Mouse (Mus musculus) spleen, adult 12 weeks (tissue): ENCODE results near the gene Pianp.
A peak's percentile ranks its signal among the peaks of the same experiment; 100 is the strongest.

ENCODE experiments used
- DNase-seq: peaks from one replicate; pipeline ENCODE4 v3.0.0; 2022; ENCODE audit warnings: low spot score

Gene Pianp

DNA sequence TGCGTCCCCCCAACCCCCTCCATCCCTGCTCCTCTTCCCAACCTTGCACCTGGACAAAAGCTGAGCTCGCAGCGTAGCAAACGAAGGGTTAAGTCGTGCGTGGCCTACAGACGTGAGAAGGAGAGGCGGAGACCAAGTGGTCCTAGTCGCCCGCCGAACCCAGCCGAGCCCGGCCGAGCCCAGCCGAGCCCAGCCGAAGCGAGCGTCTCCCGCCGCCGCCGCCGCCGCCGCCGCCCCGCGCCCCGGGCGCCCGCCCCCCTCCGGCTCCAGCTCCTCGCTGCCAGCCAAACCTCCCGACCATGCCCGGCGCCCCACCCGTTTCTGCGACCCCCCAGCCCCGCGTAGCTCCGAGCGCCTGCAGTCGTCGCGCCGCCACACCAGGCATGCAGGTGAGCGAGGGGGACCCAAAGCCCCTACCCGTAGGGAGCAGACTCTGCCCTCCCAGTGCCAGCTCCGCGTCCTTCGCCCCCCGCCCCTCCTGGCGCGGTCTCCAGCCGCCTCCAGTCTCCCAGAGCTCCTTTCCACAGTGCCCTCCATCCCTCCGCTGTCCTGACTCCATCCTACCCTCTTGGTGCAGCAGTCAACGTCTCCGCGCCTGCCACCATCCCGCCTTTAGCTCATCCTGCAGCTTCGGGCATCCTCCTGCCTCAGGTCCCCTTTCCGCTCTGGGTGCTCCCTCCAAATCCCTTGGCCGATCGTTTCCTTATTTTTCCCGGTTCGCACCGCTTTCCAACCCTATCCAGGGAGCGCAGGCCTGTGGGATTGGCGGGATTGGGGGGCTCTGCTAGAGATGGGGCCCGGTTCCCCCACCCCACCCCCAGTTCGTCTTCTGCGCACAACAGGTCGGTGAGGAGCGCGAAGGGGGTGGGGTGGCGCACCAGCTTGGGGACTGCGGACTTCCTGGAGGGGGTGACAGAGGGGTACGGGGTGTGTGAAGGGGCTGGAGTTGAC is at the start of gene Pianp:
TSS of gene Pianp (plus strand) at position 144 of the 951 bp plus-strand sequence.
- peak; percentile 47 for DNase-seq

- no peak for DNase-seq
Measured at GRCm38 (mm10) chr6:124953991-124954715, 42.3 kb upstream of the Pianp start.

DNA sequence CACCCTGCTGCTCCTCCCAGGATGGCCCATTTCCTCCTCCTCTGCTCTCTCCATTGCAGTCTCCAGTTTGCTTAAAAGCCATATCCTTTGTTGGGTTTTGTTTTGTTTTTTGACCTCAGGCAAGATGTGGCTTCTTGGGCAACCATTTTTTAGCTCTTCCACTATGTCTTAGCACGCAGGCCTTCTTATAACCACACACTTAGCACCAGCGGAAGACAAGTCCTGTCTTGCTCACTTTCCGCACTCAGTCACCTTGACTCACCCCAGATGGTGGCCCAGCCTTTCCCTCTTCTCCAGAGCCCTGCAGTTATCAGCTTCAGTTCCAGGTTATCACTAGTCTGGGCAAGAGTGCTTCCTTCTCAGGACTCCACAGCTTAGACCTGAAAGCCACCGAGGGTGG is 41.3 kb upstream of the Pianp start:
- DNase-seq, result no peak

DNA sequence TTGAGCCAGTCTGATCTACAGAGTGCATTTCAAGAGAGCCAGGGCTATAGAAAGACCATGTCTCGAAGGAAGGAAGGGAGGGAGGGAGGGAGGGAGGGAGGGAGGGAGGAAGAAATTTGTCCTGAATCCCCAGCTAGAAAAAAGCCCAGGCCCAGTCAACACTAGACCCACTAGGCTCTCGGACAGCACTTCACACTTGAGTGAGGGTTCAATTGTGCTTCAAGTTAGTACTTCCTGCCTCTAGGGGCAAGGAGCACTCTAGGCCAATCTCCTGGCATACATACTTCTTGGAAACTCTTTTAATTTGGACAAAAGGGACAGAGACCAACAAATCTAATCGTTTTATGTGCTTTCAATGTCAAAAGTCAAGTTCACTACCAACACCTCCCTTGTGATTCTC is 38.4 kb upstream of the Pianp start:
- no peak for DNase-seq

GRCm38 (mm10) chr6:124959960-124960359 is 36.5 kb upstream of the Pianp start:
- DNase-seq, result no peak

DNA sequence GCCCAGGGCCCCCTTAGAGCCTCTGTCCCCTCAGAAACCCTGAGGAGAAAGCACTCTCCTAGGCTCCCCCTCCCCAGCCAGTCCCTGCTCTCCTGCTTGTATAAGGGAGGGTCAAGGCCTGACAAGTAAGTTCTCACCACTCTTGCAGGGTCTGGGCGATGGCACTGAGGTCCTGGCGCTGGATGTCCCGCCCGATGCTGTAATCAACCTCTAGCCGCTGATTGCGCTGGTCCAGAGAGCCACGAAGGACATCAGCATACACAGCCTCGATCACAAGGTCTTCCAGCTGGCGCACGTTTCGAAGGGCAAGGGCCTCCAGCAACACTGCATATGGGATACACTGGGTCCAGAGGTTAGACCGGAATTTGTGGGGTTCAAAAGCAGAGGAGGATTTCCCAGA is 35.5 kb upstream of the Pianp start:
- no peak for DNase-seq

GRCm38 (mm10) chr6:124964638-124965037 is 31.9 kb upstream of the Pianp start:
- DNase-seq, result no peak

GRCm38 (mm10) chr6:124965088-124965719 is 31.3 kb upstream of the Pianp start, which contains the start of gene Cops7a:
Cops7a (minus strand) TSS chr6:124965538.
- DNase-seq, result peak; percentile 92

DNA sequence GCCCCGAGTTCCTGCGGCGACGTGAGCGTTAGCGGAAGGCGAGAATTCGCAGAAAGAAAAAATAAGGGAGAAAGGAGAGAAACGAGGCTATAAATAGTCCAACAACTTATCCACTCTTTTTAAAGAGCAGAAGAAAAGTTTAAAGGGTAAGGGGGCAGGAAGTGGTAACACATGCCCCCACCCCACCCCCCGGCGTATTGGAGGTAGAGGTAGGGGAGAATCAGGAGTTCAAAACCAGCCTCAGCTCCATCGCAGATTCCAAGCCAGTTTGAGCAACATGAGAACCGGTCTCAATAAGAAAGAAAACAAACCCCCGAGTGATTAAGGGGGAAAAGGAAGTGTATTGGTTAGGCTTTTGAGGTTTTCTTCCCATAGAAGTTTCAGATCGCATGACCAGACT is 30.7 kb upstream of the Pianp start:
- DNase-seq, result no peak

DNA sequence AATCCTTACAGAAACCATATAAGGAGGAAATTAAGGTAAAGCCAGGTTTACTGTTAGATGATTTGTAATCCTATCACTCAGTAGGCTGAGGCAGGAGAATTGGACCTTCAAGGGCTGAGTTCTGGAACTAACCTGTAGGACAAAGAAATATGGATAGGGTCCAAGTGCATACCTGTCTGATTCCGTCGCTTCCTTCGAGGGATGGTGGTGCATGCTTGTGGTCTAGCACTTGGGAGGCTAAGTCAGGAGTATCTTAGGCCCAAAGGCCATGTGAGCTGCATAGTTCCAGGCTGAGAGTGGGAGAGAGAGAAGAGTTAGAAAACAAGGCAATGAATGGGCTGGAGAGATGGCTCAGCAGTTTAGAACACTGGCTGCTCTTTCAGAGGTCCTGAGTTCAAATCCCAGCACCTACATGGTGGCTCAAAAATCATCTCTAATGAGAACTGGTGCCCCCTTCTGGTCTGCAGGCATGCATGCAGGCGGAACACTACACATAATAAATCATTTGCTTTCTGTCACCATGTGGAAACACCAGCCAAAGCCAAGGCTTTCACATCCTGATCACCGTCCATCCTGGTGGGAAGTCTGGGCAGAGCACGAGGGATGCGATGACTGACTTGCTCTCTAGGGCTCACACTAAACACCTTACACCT is 29.9 kb upstream of the Pianp start:
- no peak for DNase-seq

- DNase-seq, result peak; percentile 18
Measured at GRCm38 (mm10) chr6:124967766-124968165, 28.7 kb upstream of the Pianp start.

- DNase-seq, result no peak
Measured at GRCm38 (mm10) chr6:124992241-124992640, 4.3 kb upstream of the Pianp start.

DNA sequence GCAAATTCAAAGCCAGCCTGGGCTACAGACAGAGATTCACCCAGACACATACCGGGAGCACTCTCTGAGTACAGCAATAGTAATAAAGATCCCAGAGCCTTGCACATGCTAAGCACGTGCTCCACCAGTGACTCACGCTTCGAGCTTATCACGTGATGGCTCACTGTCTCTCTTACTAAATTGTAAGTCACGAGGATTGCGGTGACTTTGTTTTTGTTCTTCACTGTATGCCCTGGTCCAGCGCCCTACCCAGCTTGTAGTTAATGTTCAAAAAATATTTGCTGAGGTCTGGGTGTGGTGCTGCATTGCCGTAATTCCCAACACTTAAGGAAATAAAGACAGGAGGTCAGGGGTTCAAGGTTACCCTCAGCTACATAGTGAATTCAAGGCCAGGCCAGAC is 3.1 kb upstream of the Pianp start:
- no peak for DNase-seq

- DNase-seq, result no peak
Measured at GRCm38 (mm10) chr6:124993876-124994275, 2.6 kb upstream of the Pianp start.

- no peak for DNase-seq
Measured at GRCm38 (mm10) chr6:124995246-124995645, 1.2 kb upstream of the Pianp start.

DNA sequence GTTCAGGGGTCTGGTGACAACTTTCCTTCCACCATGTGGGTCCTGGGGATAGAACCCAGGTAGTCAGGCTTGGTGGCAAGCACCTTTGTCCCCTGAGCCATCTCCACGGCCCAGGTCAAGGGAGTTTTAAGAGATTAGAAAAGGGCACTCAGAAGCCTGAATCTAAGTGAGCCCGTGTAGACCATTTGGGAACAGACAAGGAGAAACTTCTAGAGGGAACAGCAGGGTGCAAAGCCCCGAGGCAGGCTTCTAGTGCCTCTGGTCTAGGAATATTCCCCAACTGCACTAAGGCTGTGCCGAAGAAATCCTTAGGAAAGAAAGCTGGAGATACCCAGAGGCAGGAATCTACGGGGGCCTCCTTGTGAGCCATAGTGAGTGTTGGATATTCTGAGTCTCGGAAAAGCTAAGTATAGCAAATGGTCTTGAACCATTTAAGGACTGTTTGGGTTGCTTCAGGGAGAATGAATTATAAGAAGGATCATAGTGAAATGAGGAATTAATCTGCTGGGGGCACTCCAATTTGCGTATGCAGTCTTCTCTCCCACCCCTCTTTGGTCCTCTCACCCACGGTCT is 577 bp upstream of the Pianp start:
- no peak for DNase-seq

DNA sequence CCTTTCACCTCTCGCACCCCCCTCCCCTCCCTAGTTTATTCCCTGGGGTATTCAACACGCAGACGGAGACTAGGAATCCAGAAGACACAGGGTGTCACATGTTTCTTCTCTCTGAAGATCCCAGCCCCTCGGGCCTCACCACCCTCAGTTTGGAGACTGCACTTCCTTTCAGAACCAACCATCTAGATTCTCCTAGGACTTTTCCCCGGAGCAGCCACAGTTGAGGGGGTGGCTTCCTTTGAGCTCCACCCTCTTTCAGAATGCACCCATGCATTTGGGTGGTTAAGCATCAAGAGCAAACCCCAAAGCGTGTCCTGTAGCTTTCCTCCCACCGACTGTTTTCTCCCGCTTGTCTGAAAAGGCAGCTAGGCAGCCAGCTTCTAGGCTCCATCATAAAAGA is 1.6 kb downstream of the Pianp start:
- DNase-seq, result no peak

DNA sequence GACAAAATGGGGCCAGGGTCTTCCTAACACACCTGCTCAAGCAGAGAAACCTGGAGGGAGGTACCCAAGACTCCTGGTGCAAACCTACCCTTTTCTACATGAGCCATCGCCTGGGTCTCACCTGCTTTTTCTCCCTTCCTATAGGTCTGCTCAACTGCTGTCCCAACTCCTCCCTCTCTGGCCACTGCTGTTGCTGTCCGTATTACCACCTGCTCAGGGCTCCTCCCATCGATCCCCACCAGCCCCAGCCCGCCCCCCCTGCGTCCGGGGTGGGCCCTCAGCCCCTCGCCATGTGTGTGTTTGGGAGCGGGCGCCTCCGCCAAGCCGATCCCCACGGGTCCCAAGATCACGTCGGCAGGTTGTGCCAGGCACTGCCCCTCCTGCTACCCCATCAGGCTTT is 2.6 kb downstream of the Pianp start:
- no peak for DNase-seq

DNA sequence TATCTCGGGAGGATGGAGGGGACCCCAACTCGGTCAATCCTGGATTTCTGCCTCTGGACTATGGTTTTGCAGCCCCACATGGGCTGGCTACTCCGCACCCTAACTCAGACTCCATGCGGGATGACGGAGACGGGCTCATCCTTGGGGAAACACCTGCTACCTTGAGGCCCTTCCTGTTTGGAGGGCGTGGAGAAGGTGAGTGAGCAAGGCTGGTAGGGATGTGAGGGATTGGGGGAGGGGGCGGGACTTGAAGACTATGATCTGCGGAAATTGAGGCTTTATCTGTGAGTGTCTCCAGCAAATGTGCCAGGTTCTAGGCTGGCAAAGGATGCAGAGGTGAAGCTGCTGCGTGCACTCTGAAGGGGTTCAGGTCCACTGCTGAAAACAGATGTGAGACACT is 3.1 kb downstream of the Pianp start:
- no peak for DNase-seq

DNA sequence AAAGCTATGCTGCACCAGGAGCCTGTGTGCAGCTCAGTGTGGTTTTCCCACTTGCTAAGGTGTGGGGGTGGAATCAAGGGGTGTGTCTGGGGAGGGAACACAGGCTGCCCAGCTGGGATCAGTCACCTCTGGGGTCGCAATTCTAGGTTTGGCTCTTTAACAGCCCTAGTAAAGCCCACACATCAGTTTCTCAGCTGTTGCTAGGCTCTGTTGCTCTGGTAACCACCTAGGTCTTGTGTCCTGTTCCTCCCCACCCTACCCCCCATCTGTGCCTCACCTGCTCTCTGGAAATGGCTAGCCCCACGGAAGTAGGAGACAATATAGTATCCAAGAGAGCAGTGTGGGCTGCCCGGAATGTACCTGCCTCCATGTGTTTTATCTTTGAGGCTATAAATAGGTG is 7.2 kb downstream of the Pianp start:
- DNase-seq, result no peak

- DNase-seq, result no peak
Measured at GRCm38 (mm10) chr6:125005086-125005485, 8.6 kb downstream of the Pianp start.

DNA sequence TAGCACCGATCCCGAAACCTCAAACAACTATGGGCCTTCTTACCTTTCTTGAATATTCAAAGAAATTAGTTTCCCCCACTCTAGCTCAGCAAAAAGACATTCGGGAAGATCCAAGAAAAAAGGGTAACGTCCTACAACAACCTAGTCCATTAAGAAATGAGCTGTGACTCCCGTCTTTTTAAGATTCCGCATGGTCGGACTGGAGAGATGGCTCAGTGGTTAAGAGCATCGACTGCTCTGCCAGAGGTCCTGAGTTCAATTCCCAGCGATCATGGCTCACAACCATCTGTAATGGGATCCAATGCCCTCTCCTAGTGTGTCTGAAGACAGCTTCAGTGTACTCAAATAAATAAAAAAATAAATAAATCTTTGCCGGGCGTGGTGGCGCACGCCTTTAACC is 11.6 kb downstream of the Pianp start:
- DNase-seq, result no peak
